Mouse (Mus musculus) bone marrow, adult 2 months (tissue): ENCODE results near the gene Vdr. TPM values are rescaled to one million over a fixed set of nuclear protein-coding genes. Genes with fewer than 3 reads are reported as not detected.

Experiments used
- H3K27ac ChIP-seq: fragments of 200-500 bp; 2 replicates; pipeline ENCODE4 v1.5.1; 2012; ENCODE audit warnings: low read depth, mild to moderate bottlenecking, control low read depth, inconsistent platforms, low read length; ENCODE audit not compliant: control insufficient read depth, poor library complexity, insufficient read depth
- H3K4me1 ChIP-seq: fragments of 200-500 bp; 2 replicates; pipeline ENCODE4 v1.6.1; 2011; ENCODE audit warnings: low read length; ENCODE audit not compliant: control insufficient read depth, insufficient read depth
- H3K4me3 ChIP-seq: fragments of 200-500 bp; replicated peaks from 2 replicates; pipeline ENCODE3; 2011; ENCODE audit warnings: mild to moderate bottlenecking, low read depth, low read length, control low read depth; ENCODE audit not compliant: control insufficient read depth
- CTCF ChIP-seq: fragments of 200-500 bp; IDR thresholded peaks from 2 replicates; pipeline ENCODE4 v1.5.1; 2011; ENCODE audit warnings: low read length, control low read depth; ENCODE audit not compliant: control insufficient read depth, insufficient read depth
- POLR2A ChIP-seq: fragments of 200-500 bp; IDR thresholded peaks from 2 replicates; pipeline ENCODE4 v1.6.1; 2011; ENCODE audit warnings: low read depth, mild to moderate bottlenecking, control low read depth, low read length, borderline replicate concordance; ENCODE audit not compliant: control insufficient read depth
- WGBS: fragments of 180-500 bp; shearing (Covaris S2); methylation state at CpG from one replicate; pipeline ENCODE4 v1.1.7; 2018; 5-methylcytosine and 5-hydroxymethylcytosine counted together
- polyA plus RNA-seq: library from polyadenylated mRNA; stranded (reverse); fragments of >200 nt; gene quantifications from 2 replicates; pipeline ENCODE4 v1.2.4, GENCODE M21; 2011; ENCODE audit warnings: low replicate concordance; ENCODE audit not compliant: missing spikeins, insufficient read depth, insufficient read length

The Vdr gene
- polyA plus RNA-seq, 1 experiment = 1.5 TPM

GRCm38 (mm10) chr15:97900336-97900912, 10.0 kb downstream of the Vdr start:
- 85% methylated on average over 12 of the region's 12 CpGs for WGBS
- Histone ChIP-seq H3K4me1 (no peaks in the 10 kb centered on the region), H3K27ac (no peak overlapping the region), H3K4me3 (no peak overlapping the region)
- no peak for TF ChIP-seq CTCF
- no peak for TF ChIP-seq POLR2A

DNA sequence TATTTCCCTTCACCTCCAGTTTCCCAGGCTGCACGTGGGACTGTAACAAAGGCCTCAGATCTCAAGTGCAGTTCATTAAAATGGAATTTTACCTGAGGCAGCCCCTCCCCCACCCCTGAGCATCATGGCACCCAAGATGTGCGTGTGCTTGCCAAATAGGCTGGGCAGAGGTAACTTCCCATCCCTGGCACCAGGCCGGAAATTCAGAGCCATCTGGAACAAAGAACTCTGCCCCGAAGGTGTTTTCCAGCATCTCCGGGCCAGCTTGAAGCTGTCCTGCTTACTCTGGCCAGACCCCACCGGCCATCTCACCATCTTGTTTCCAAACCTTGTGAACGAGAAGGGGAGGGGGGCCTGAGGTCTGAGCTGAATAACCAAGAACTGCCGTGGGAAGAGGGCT, 10.7 kb downstream of the Vdr start:
- 76% methylated on average over 8 of the region's 8 CpGs for WGBS
- H3K4me1 ChIP-seq = no peaks in the 10 kb centered on the region
- H3K27ac ChIP-seq = no peak overlapping the region
- H3K4me3 ChIP-seq = no peak overlapping the region
- no peak for TF ChIP-seq POLR2A
- TF ChIP-seq CTCF = no peak

GRCm38 (mm10) chr15:97898791-97899190, 11.6 kb downstream of the Vdr start:
- TF ChIP-seq CTCF (no peak), POLR2A (no peak)
- Histone ChIP-seq H3K4me1 (no peaks in the 10 kb centered on the region), H3K27ac (no peak overlapping the region), H3K4me3 (no peak overlapping the region)
- WGBS = 68% methylated on average over 5 of the region's 5 CpGs

- Histone ChIP-seq H3K4me3 (no peak overlapping the region), H3K4me1 (no peaks in the 10 kb centered on the region), H3K27ac (no peak overlapping the region)
- TF ChIP-seq CTCF (no peak), POLR2A (no peak)
- 84% methylated on average over 16 of the region's 16 CpGs for WGBS
Measured at GRCm38 (mm10) chr15:97896861-97897654, 13.4 kb downstream of the Vdr start.

GRCm38 (mm10) chr15:97896347-97896746, 14.1 kb downstream of the Vdr start:
- H3K4me1 ChIP-seq = no peaks in the 10 kb centered on the region
- H3K27ac ChIP-seq = no peak overlapping the region
- TF ChIP-seq POLR2A (no peak), CTCF (no peak)
- no peak overlapping the region for H3K4me3 ChIP-seq
- 82% methylated on average over 9 of the region's 9 CpGs for WGBS

- WGBS = 87% methylated on average over 12 of the region's 12 CpGs
- no peak overlapping the region for H3K27ac ChIP-seq
- TF ChIP-seq POLR2A (no peak), CTCF (no peak)
- H3K4me1 ChIP-seq = no peaks in the 10 kb centered on the region
- no peak overlapping the region for H3K4me3 ChIP-seq
Measured at GRCm38 (mm10) chr15:97895847-97896246, 14.6 kb downstream of the Vdr start.

DNA sequence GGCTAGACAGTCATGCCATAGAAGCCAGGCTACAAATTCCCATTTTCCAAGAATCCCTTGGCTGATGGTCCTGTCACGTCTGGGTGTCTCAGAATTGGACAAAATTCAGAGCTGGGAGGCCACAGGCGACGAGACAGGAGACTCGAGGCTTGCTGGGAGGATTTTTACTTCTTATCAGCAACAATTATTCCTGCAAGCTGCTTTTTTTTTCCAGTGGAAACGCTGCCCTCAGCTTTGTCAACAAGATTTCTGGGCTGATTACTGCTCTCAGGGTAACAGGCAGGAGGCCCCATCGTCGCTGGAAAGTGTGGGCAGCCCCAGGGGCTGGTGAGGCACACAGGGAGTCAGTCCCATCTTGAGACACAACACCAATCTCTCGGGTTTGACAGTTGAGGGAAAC, 17.9 kb downstream of the Vdr start:
- Histone ChIP-seq H3K27ac (no peak overlapping the region), H3K4me3 (no peak overlapping the region), H3K4me1 (no peaks in the 10 kb centered on the region)
- TF ChIP-seq POLR2A (no peak), CTCF (no peak)
- WGBS = 44% methylated on average over 8 of the region's 8 CpGs

DNA sequence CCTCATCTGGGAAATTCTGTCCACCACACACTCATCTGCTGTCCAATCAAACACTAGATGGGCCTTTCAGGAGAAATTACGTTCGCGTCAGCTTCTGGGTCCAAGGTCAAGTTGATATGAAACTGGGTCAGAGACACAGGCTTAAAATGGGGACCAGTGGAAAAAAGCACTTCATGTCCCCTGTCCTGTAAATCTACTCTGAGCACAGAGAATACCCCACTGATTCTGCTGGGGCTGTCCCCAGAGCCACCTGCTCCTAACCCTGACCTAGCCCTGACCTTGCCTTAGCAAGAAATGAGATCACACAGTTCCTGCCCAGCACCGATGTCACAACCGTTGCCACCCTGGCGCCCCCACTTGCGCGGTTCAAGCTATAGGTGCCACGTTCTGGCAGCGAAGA, 20.0 kb downstream of the Vdr start:
- Histone ChIP-seq H3K4me3 (no peak overlapping the region), H3K4me1 (no peaks in the 10 kb centered on the region), H3K27ac (no peak overlapping the region)
- 85% methylated on average over 10 of the region's 10 CpGs for WGBS
- TF ChIP-seq POLR2A (no peak), CTCF (no peak)
